ENCODE assay signal across 8 mouse cellular contexts in the genomic region with DNA sequence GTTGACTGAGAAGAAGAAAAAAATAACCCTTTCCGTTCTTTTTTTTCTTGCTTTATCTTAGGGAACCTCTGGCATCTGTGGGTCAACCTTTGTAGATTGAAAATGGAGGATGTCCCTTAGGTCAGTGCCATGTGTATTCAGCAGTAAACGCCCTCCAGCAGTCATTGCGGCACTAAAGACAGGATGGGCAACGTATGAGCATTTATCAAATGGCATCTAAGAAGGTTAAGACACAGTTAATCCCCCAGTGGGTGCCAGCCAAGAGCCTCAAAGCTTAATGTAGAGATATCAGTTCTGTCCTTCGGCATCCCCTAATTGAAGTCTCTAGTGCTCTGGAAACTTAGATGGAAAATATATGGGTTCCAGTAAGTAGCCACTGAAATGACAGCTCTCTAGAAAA. TPM values are rescaled to one million over a fixed set of nuclear protein-coding genes. Genes with fewer than 3 reads are reported as not detected.
DNase-seq lines count a peak whose midpoint lies in the region; ATAC-seq and TF ChIP-seq lines count a peak whose summit lies in the region.

No protein-coding gene starts in this region.

- TF ChIP-seq POLR2A in embryonic fibroblast, embryonic 13.5 days (IDR thresholded peaks at IDR 0.05; ENCODE audit: low read depth, low read length): no peak

- no peak for DNase-seq in layer of hippocampus, adult 2 months (ENCODE audit: low spot score in 2 of 2)
- no peak for DNase-seq in layer of hippocampus, postnatal 10 days (ENCODE audit: low spot score in 2 of 2)
- no peak for DNase-seq in natural killer cell, adult 2 months (ENCODE audit: low spot score in 2 of 2)
- no peak for DNase-seq in cerebellum, adult 8-10 months

- no peaks in the 10 kb centered on the region for H3K27me3 ChIP-seq in intestine, embryonic 16.5 days (replicated peaks; ENCODE audit: control insufficient read depth, insufficient read depth, low read length)
- no peaks in the 10 kb centered on the region; the same call in 1 of the 2 replicates for H3K27me3 ChIP-seq in neural tube, embryonic 13.5 days

- peak overlapping the region; percentile 85 for H3K4me3 ChIP-seq in layer of hippocampus, adult 2 months
- H3K4me3 ChIP-seq in embryonic fibroblast, embryonic 13.5 days (ENCODE audit: insufficient read depth, low read length): peak overlapping the region; percentile 38
- H3K4me3 ChIP-seq in intestine, embryonic 16.5 days (ENCODE audit: low read length): peak overlapping the region; percentile 72
- peak overlapping the region; percentile 58 for H3K4me3 ChIP-seq in neural tube, embryonic 13.5 days

- H3K4me2 ChIP-seq in intestine, embryonic 16.5 days (ENCODE audit: low read depth, low read length): peak overlapping the region; percentile 78
- H3K4me2 ChIP-seq in neural tube, embryonic 13.5 days: peak overlapping the region; percentile 72

- TF ChIP-seq CTCF in layer of hippocampus, adult 2 months (conservative IDR thresholded peaks at IDR 0.05): no peak
- TF ChIP-seq CTCF in embryonic fibroblast, embryonic 13.5 days (IDR thresholded peaks at IDR 0.05; ENCODE audit: borderline replicate concordance, insufficient read depth, low read length): no peak

- WGBS in intestine, embryonic 16.5 days: 35% methylated on average over 5 of the region's 5 CpGs
- 42% methylated on average over 5 of the region's 5 CpGs for whole genome bisulfite sequencing in neural tube, embryonic 13.5 days

- no peak for ATAC-seq in intestine, embryonic 16.5 days
- no peak for ATAC-seq in neural tube, embryonic 13.5 days (ENCODE audit: low read depth)
- no peak for ATAC-seq in frontal cortex, adult (ENCODE audit: low TSS enrichment)

- H3K9me3 ChIP-seq in intestine, embryonic 16.5 days (ENCODE audit: control insufficient read depth, low read length): no peaks in the 10 kb centered on the region
- no peaks in the 10 kb centered on the region for H3K9me3 ChIP-seq in neural tube, embryonic 13.5 days

- peak overlapping the region; percentile 69; the same call in 1 of the 2 replicates for H3K9ac ChIP-seq in intestine, embryonic 16.5 days (ENCODE audit: low read depth, low read length)
- peak overlapping the region; percentile 72 for H3K9ac ChIP-seq in neural tube, embryonic 13.5 days

- peaks cover 11% of the 10 kb centered on the region for H3K4me1 ChIP-seq in embryonic fibroblast, embryonic 13.5 days (ENCODE audit: control insufficient read depth, insufficient read depth, low read length)
- peaks cover 26% of the 10 kb centered on the region for H3K4me1 ChIP-seq in intestine, embryonic 16.5 days (ENCODE audit: control insufficient read depth, insufficient read depth, low read length)
- H3K4me1 ChIP-seq in neural tube, embryonic 13.5 days (replicated peaks): peaks cover 45% of the 10 kb centered on the region

- H3K36me3 ChIP-seq in intestine, embryonic 16.5 days (ENCODE audit: control insufficient read depth, insufficient read depth, low read length): no peaks in the 10 kb centered on the region
- no peaks in the 10 kb centered on the region for H3K36me3 ChIP-seq in neural tube, embryonic 13.5 days

- peak overlapping the region; percentile 94 for H3K27ac ChIP-seq in layer of hippocampus, adult 2 months
- peak overlapping the region; percentile 82 for H3K27ac ChIP-seq in embryonic fibroblast, embryonic 13.5 days (ENCODE audit: insufficient read depth, low read length)
- H3K27ac ChIP-seq in intestine, embryonic 16.5 days (ENCODE audit: low read length): peak overlapping the region; percentile 94
- H3K27ac ChIP-seq in neural tube, embryonic 13.5 days (replicated peaks): peak overlapping the region; percentile 89

RNA-seq across cellular contexts. Expression of a gene that starts 0.7 kb away (rescaled TPM):
- 100 to 1,000 TPM; 244 to 250 TPM for total RNA-seq in layer of hippocampus, adult 2 months (2021)
- 100 to 1,000 TPM; 126 to 132 TPM for total RNA-seq in layer of hippocampus, postnatal 10 days (2021)
- 207 and 222 TPM in 2 replicates for polyA plus RNA-seq in embryonic fibroblast, embryonic 13.5 days (2011; ENCODE audit: insufficient read length, low read depth, missing spikeins)
- 114 and 127 TPM in 2 replicates for polyA plus RNA-seq in intestine, embryonic 16.5 days (2015; fragmentation: Nextera tagmentation; extraction: Ambion mirVana)
- 39.2 and 39.4 TPM in 2 replicates for polyA plus RNA-seq in neural tube, embryonic 13.5 days (2015; fragmentation: Nextera tagmentation; extraction: Ambion mirVana)
